Mouse (Mus musculus): ENCODE measurements around the gene Dnal4.
"Not testable (repeated sequence)": the region's sequence is repeated elsewhere in the genome, so short reads cannot be mapped to it uniquely, and the experiment has no call there.

Gene Dnal4

DNA sequence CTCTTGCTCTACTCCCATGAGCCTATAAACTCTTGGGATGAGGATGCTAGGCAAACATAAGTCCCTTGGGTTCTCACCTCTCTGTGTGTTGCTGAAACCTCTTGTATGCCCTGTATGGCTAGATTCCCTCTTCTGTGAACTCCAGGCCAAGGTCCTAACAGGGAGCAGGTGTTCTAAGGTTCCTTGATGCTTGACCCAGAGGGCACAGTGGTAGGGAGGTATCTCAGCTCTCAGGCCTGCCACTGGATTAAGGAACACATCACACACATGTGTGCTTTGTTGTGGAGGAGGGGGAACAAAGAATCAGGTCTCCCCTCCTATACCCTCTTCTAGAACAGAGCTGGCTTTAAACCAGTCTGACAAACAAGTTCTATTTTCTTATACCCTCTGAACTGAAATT lies at the start of gene Dnal4:
Gene Dnal4, minus strand, starts transcription at position 101 of the 400 bp plus-strand sequence.
- no peak for DNase-seq

DNA sequence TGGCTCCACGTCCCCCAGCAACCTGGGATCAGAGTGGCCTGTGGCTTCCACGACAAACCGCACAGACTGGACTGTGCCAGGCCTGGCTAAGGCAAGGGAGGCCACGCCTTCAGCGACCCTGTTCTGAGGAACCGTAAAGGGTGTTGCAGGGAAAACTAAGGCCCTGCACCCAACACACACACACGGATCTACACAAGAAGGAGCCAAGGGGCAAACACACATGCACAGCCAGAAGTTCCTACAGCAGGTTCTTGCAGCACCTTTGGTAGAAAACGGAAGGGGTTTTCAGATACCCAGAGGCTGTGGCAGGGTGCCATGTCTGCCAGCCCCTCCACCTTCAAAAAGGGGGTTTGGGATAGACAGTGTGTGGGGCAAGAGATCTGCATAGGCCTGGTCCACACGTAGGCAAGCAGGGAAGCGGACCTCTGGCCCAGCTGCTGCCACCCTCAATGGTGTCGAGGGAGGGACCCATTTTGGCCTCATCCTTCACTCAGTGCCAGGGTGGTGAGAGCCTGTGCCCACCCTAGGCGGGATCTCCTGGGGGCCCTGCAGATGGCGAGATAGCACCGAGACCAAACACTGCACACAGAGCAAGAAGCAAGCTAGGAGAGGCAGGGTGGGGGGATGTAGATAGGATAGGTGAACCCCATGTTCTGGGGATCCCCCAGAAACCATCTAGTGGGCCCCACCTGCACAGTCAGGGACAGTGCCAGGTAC lies 49.6 kb upstream of the Dnal4 start:
- peak; percentile 32 to 42 for DNase-seq

DNA sequence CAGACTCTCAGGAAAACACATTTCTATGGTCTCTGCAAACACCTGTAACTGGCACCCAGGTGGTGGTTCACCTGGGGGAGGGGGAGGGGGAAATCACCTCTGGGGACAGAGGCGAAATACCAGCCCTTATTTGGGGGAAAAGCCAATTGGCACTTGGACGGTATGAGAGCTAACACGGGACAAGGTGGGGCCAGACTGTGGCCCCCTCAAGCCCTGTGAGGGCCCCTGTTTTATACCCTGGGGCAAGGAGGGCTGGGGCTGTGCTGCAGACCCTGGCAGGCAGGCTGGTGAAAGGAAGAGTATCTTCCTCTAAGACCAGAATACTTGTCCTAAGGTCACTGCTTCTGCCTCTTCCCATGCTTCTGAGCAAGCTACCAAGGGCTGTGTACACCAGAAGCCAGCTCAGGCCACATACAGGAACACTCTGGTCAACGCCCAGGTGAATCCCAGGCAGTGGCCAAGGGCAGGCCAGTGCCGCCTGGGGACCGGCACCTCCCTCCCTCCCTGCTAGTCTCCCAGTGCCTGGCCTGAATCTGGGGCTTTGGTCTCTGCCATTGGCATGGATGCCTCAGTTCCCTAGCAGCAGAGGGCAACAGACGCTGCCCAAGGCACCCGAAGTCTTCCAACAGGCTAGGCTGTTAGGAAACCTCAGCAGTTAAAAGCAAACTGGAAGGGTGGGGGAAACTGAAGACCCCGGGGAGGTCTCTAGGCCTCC lies 48.7 kb upstream of the Dnal4 start:
- peak; percentile 28 to 40 for DNase-seq

GRCm38 (mm10) chr15:79825146-79825825 lies 47.6 kb upstream of the Dnal4 start:
- peak; percentile 46 to 66 for DNase-seq

DNA sequence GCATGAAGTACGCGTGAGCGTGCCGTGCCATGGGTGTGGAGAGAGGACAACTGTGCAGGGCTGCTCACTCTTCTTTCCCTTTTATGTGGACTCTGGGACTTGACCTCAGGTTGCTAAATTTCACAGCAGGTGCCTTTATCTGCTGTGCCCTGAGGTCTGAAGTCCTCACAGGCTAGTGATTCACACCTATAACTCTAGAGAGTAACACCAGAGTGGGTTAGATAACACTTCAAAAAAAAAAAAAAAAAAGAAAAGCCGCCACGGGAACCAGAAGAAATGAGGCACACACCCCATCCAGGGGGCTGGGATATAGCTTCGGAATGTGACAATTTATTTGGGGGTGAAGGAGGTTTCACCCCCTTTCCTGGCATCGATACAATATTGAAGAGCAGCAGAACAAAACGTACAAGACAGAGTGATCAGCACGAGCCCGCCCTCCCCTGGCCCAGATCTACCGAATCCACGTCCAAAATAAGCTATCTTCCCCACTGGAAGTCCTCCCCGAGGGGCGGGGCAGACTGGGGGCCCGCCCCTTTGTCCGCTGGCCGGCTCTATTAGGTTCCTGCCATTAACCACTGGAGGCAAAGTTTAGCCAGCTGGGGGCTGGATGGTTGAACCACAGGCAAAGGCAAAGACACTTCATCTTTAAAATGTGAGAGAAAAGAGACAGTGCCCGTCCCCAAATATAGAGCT lies 46.1 kb upstream of the Dnal4 start:
- peak; percentile 39 to 42 for DNase-seq

DNA sequence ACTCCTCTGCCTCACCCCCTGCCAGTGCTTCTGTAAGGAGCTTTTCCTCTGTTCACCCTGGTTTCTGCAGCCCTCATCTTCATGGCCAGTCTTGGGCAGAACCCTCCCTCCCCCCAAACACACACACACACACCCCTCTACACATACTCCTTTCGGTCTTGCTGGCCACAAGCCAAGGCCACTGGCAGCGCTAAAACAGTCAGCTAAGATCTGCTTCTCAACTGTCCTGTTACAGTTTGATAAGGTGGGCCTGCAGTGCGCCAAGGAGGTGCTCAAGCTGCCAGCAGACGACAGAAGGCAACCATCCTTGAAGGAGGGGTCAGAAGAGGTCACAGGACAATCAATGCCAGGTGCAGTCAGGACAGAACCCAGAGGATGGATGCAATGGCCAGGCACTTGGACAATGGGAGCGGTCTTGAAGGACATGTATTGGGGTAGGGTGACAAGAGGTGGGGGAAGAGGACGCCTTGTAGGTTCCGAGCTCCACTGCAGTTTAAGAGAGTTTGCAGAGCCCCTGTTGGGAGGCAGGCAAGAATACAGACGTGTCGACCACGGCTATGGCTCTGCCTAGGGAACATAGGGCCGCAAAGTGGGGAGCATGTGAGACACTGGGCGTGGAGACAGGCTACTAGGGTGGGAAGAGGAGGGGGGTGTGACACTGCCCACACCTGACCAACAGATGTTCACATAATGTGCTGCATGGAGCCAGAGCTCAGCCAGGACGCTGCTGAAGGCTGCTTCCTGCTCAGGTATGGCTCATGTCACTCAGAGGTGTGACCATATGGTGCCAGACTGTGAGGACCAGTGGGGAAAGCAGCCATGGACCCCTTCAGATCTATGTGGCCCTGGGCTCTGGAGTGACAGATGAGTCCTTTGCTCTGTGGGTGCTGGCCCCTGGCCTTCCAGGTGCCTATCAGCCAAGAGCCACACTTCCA lies 44.9 kb upstream of the Dnal4 start:
- peak; percentile 65 to 73 for DNase-seq

GRCm38 (mm10) chr15:79818325-79818724 lies 40.7 kb upstream of the Dnal4 start:
- DNase-seq: peak in 1 of 2 experiments; percentile 59

- DNase-seq: no peak
These were observed 36.1 kb upstream of the Dnal4 start for GRCm38 (mm10) chr15:79813666-79814258.

- not testable (repeated sequence) for DNase-seq
These were observed 35.2 kb upstream of the Dnal4 start for GRCm38 (mm10) chr15:79812840-79813239.

DNA sequence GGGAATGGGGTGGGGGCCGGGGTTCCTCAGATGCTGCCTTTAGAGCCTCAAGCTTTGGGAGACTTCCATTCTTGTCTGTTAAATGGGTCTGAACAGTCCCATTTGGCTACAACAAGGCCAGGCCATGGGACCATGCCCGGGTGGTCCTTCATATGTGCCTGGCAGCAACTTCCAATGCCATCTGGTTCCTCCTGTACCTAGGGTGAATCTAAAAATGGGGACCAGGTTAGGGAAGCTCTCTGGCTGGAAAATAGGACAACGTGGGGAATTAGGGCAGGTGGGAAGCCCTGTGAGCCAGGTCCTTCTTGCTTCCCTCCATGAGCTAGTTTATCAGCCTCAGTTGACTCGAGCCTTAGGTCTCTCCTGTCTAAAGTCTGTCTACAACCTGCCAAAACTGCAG lies 33.3 kb upstream of the Dnal4 start:
- DNase-seq: peak; percentile 47 to 74

DNA sequence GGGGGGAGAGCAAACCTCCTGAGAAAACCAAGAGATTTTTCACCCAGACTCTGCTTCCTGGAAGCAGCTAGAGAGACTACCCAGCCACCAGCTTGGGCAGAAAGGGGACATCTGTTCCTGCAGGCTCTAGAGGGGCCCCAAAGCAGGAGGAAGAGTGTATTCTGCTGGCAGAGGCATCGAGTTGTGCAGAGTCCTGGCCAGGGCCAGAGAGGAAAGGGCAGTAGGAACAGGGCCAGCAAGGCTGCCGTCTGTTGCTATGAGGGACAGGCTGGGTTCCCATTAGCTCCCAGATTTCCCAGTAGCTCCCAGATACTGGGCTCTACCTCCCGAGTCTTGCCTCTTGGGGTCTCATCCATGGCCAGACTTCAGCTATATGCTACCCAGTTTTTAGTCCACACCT lies 32.4 kb upstream of the Dnal4 start:
- DNase-seq: peak; percentile 89 to 93

DNA sequence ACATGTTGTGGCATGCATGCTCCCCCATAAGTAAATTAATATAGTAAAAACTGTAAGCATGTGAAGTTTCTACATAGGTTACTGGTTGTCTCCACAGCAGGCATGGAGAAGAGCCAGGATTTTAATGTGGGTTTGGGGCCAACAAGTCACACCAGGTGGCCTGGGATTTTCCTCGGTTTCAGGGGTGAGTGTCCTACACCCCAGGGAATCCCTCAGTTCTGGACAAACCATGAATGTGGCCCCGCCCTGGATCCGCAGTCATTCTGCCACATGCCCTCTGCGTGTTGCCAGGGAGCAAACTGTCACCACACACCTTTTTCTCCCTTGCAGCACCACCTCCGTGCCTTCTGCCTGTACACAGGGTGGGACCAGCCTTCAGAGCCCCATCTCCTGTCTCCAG lies 31.0 kb upstream of the Dnal4 start:
- DNase-seq: peak; percentile 63 to 73

GRCm38 (mm10) chr15:79808114-79808513 lies 30.5 kb upstream of the Dnal4 start:
- DNase-seq: peak; percentile 89 to 92

DNA sequence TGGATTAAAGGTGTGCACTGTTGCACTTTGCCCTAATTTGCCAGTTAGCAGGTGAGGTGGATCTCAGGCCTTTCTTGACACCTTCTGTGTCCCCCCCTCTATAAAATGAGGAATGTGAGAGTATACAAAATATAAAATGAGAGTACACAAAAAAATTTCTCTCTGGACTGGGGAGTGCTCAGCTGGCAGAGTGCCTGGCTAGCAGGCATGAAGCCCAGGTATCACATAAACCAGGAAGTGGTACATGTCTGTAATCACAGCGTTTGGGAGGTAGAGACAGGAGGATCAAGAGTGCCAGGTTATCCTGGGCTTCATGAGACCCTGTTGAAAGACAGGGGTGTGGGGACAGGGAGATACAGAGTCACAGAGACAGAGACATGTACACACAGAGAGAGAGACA lies 29.4 kb upstream of the Dnal4 start:
- DNase-seq: peak; percentile 65 to 68

GRCm38 (mm10) chr15:79805246-79805645 lies 27.6 kb upstream of the Dnal4 start:
- no peak for DNase-seq

- DNase-seq: peak; percentile 79 to 86
These were observed 26.9 kb upstream of the Dnal4 start, which contains the start of gene Nptxr for GRCm38 (mm10) chr15:79804352-79805071. Nptxr (minus strand) TSS chr15:79804766.

GRCm38 (mm10) chr15:79803533-79804351 lies 26.1 kb upstream of the Dnal4 start:
- DNase-seq: peak; percentile 56 to 58

DNA sequence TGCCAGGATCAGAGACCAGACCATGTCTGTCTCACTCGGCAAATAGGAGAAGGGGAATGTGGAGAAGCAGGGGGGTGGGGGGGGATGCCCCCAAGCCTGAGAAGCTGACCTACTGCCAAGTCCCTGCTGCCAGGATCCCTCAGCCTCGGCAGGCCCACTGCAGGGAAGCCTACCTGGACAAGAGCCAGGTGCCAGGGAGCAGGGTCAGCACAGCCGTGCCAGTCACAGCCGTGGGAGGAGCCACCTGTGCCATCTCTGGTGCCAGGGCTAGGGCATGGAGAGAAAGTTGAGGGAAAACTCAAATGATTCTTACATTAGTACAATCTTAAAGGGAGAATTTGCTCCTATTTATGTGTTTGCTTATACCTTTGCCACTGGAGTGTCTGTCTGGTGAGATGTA lies 24.7 kb upstream of the Dnal4 start:
- DNase-seq: peak; percentile 75 to 85

DNA sequence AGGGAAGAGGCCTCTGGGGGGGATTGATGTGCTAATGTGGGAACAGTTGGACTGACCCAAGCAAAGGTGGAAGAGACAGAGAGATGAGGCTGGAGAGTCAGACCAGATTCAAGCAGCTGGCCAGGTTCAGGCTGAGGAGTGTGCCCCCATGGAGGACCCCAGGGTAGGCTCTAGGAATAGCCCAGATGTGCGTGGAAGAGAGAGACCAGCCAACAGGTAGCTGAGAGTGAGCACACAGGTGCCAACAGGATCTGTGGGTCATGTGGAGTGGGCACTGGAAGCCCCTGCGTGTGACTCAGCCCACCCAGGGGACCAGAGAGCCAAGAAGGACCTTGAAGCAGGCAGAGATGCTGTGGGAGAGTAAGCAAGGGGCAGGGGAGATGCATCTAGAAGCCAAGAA lies 24.0 kb upstream of the Dnal4 start:
- DNase-seq: no peak

DNA sequence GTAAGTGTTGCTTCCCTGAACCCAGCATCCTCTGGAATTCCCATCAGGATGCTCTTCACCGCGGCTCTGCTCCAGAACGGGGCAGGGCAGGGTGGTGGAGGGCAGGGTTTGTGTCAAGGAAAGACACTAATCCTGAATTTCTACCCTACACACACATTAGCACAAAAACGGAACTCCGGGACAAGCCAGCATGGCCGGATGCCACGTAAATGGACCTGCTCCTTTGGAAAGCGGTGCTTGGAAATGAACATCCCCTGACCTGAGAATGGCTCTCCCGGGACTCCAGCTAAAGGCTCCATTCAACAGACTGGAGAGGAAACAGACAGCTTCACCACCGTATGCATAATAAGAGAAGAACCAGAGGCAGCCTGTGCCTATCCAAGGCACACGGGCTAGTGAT lies 23.1 kb upstream of the Dnal4 start:
- no peak for DNase-seq
